Mouse (Mus musculus) forebrain, embryonic 14.5 days (tissue): ENCODE measurements at regions not wholly inside any gene's neighbourhood (a gene's known extent, or its start where the extent isn't known, plus 50 kb on each side); places are given as distances from the start of the nearest gene placed in this dataset.
A peak's percentile ranks its signal among the peaks of the same experiment; 100 is the strongest.

Source experiments
- ATAC-seq: fragments of 200-750 bp; cut with Nextera tagmentation; 2 replicates; pipeline ENCODE4 v1.8.0; 2017; ENCODE audit warnings: mild to moderate bottlenecking, moderate library complexity
- DNase-seq: peaks from one replicate; pipeline ENCODE4 v3.0.0-alpha.2; 2015; ENCODE audit warnings: low spot score
- H3K27ac ChIP-seq: fragments of 300-500 bp; sonication (generic); 2 replicates; pipeline ENCODE4 v1.5.1; 2014; ENCODE audit warnings: low read depth, mild to moderate bottlenecking, control low read depth, low read length, moderate library complexity
- H3K27me3 ChIP-seq: fragments of 300-500 bp; sonication (generic); replicated peaks from 2 replicates; pipeline ENCODE4 v1.6.1; 2014; ENCODE audit warnings: low read length, control low read depth, mixed read lengths; ENCODE audit not compliant: control insufficient read depth, insufficient read depth
- H3K36me3 ChIP-seq: fragments of 300-500 bp; sonication (generic); 2 replicates; pipeline ENCODE4 v1.6.1; 2014; ENCODE audit warnings: low read length, control low read depth; ENCODE audit not compliant: control insufficient read depth, insufficient read depth
- H3K4me1 ChIP-seq: fragments of 300-500 bp; sonication (generic); 2 replicates; pipeline ENCODE4 v1.6.1; 2014; ENCODE audit warnings: antibody characterized with exemption, low read length, control low read depth; ENCODE audit not compliant: control insufficient read depth, insufficient read depth
- H3K4me2 ChIP-seq: fragments of 300-500 bp; sonication (generic); 2 replicates; pipeline ENCODE4 v1.6.1; 2014; ENCODE audit warnings: mild to moderate bottlenecking, control low read depth, low read length
- H3K4me3 ChIP-seq: fragments of 300-500 bp; sonication (generic); 2 replicates; pipeline ENCODE4 v1.5.1; 2014; ENCODE audit warnings: low read depth, low read length, control low read depth
- H3K9ac ChIP-seq: fragments of 300-500 bp; sonication (generic); 2 replicates; pipeline ENCODE4 v1.6.1; 2014; ENCODE audit warnings: mild to moderate bottlenecking, low read length, control low read depth, moderate library complexity
- H3K9me3 ChIP-seq: fragments of 300-500 bp; sonication (generic); replicated peaks from 2 replicates; pipeline ENCODE4 v1.6.1; 2016; ENCODE audit warnings: low read length, control low read depth, mixed read lengths; ENCODE audit not compliant: control insufficient read depth
- WGBS: fragments of 180-500 bp; shearing (Covaris S2); extraction: QIAGEN DNeasy Blood & Tissue Kit; methylation state at CpG from one replicate; pipeline ENCODE4 v1.1.7; 2014; 5-methylcytosine and 5-hydroxymethylcytosine counted together

DNA sequence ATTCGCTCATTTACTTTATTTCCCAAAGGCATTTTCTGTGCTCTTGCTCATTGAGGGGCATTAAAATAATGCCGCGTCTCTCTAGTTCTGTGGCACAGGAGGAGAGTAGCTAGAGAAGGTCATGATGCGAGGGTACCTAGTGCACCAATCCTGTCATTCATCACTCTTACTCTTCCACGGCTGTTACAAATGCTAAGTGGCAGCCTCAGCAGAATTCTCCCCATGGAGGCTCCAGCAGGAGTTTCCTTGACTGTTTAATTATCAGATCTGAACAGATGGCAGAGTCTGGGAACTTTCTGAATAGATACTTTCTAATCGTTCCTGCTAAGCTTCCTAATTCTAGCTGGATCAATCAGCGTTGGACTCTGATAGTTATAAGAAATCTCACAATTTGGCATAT is 354.0 kb upstream of the Steap1 start:
- ATAC-seq (no peak; the same call in 1 of the 2 replicates), DNase-seq (peak; percentile 41)
- Histone ChIP-seq H3K27me3 (no peaks in the 10 kb centered on the region), H3K4me3 (no peak overlapping the region), H3K9ac (no peak overlapping the region), H3K9me3 (no peaks in the 10 kb centered on the region), H3K4me1 (no peaks in the 10 kb centered on the region), H3K27ac (no peak overlapping the region), H3K4me2 (no peak overlapping the region), H3K36me3 (no peaks in the 10 kb centered on the region)
- WGBS = 77% methylated on average over 7 of the region's 7 CpGs
